Mouse (Mus musculus) liver, embryonic 14.5 days (tissue): ENCODE data around the gene Glb1l3. TPM values are rescaled to one million over a fixed set of nuclear protein-coding genes. Genes with fewer than 3 reads are reported as not detected.
"Not testable (repeated sequence)": the region's sequence is repeated elsewhere in the genome, so short reads cannot be mapped to it uniquely, and the experiment has no call there.

Experiments
- ATAC-seq: fragments of 200-750 bp; cut with Nextera tagmentation; 2 replicates; pipeline ENCODE4 v1.8.0; 2017; ENCODE audit warnings: moderate number of reproducible peaks, mild to moderate bottlenecking, moderate library complexity; ENCODE audit not compliant: insufficient read depth
- DNase-seq, 3 experiments: peaks; one replicate each; pipeline ENCODE4 v3.0.0-alpha.2; 2012 to 2013; ENCODE audit warnings: low read depth in 3 of 3, low spot score in 3 of 3
- H3K27ac ChIP-seq: fragments of 300-500 bp; sonication (generic); 2 replicates; pipeline ENCODE4 v1.5.1; 2014; ENCODE audit warnings: moderate library complexity, mild to moderate bottlenecking, control low read depth, inconsistent platforms
- H3K27me3 ChIP-seq: fragments of 300-500 bp; sonication (generic); 2 replicates; pipeline ENCODE4 v1.6.1; 2014; ENCODE audit warnings: mild to moderate bottlenecking, low read length, moderate library complexity; ENCODE audit not compliant: control insufficient read depth, insufficient read depth
- H3K36me3 ChIP-seq: fragments of 300-500 bp; sonication (generic); replicated peaks from 2 replicates; pipeline ENCODE4 v1.6.1; 2014; ENCODE audit warnings: low read depth; ENCODE audit not compliant: control insufficient read depth, insufficient read depth
- H3K4me1 ChIP-seq, 2 experiments: fragments of 200-500 bp in 1 of 2; fragments of 300-500 bp in 1 of 2; sonication (generic) in 1 of 2; replicated peaks; 2 replicates each; pipeline ENCODE4 v1.6.1; 2012 to 2014; ENCODE audit warnings: antibody characterized with exemption in 1 of 2, inconsistent platforms in 1 of 2, low read length in 1 of 2; ENCODE audit not compliant: control insufficient read depth in 2 of 2, insufficient read depth in 2 of 2
- H3K4me2 ChIP-seq: fragments of 300-500 bp; sonication (generic); 2 replicates; pipeline ENCODE4 v1.6.1; 2014; ENCODE audit warnings: low read depth, mild to moderate bottlenecking, control low read depth, moderate library complexity
- H3K4me3 ChIP-seq, 2 experiments: fragments of 200-500 bp in 1 of 2; fragments of 300-500 bp in 1 of 2; sonication (generic) in 1 of 2; 2 replicates each; pipeline ENCODE4 v1.5.1; 2012 to 2014; ENCODE audit warnings: low read depth in 2 of 2, low read length in 2 of 2, mild to moderate bottlenecking in 2 of 2, control low read depth in 1 of 2, inconsistent platforms in 1 of 2, moderate library complexity in 1 of 2; ENCODE audit not compliant: insufficient read depth in 1 of 2
- H3K9ac ChIP-seq: fragments of 300-500 bp; sonication (generic); replicated peaks from 2 replicates; pipeline ENCODE4 v1.6.1; 2014; ENCODE audit warnings: mild to moderate bottlenecking, control low read depth, moderate library complexity
- H3K9me3 ChIP-seq: fragments of 300-500 bp; sonication (generic); 2 replicates; pipeline ENCODE4 v1.6.1; 2016; ENCODE audit warnings: low read length, mixed read lengths; ENCODE audit not compliant: control insufficient read depth
- CTCF ChIP-seq: IDR thresholded peaks from 2 replicates; pipeline ENCODE4 v1.5.1; 2016; ENCODE audit warnings: antibody characterized with exemption, low read depth, control low read depth
- EP300 ChIP-seq: IDR thresholded peaks from 2 replicates; pipeline ENCODE4 v1.6.1; 2016; ENCODE audit warnings: antibody characterized with exemption, low read depth
- WGBS: fragments of 180-500 bp; shearing (Covaris S2); extraction: QIAGEN DNeasy Blood & Tissue Kit; methylation state at CpG from one replicate; pipeline ENCODE4 v1.1.7; 2014; ENCODE audit not compliant: insufficient replicate concordance; 5-methylcytosine and 5-hydroxymethylcytosine counted together
- polyA plus RNA-seq, 2 experiments: library from polyadenylated mRNA; depleted of rRNA in 1 of 2; stranded (reverse) in 1 of 2; unstranded in 1 of 2; fragments of >200 nt; fragmentation: Nextera tagmentation in 1 of 2; extraction: Ambion mirVana in 1 of 2; gene quantifications; 2 replicates each; pipeline versions ENCODE4 v1.2.1 to v1.2.3; 2012 to 2014

The Glb1l3 gene
- polyA plus RNA-seq (2012; rRNA removed), result not detected in 2 replicates
- polyA plus RNA-seq (2014; fragmentation: Nextera tagmentation; extraction: Ambion mirVana), result not detected in 2 replicates

DNA sequence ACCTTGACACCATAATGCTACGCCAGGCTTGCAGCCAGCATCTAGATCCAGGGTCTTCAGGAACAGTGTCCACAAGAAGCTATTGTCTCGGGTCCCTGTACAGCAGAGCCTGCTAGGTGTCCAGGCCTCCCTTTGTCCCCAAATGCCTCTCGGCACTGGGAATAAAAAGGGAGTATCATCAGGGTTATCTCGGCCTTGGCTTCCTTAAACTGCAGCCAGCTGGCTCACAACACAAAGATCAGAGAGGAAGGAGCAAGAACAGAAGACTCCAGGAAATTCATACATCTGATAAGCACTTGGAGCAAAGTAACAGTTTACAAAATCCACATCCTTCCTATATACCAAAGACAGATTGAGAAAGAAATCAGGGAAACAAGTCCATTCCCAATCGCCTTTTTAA, at the start of gene Glb1l3:
TSS of gene Glb1l3 (minus strand) at position 140 of the 400 bp plus-strand sequence.
- H3K4me1 ChIP-seq, result no peaks in the 10 kb centered on the region
- H3K4me2 ChIP-seq, result no peak within 1 kb of the TSS
- H3K4me3 ChIP-seq, result no peak within 1 kb of the TSS
- DNase-seq, result no peak
- 38% methylated on average over 5 of the region's 5 CpGs for WGBS
- no peak within 1 kb of the TSS for H3K9ac ChIP-seq
- H3K27ac ChIP-seq, result no peak within 1 kb of the TSS
- ATAC-seq, result no peak
- H3K27me3 ChIP-seq, result no peaks in the 10 kb centered on the region
- TF ChIP-seq CTCF (no peak), EP300 (no peak)
- no peaks in the 10 kb centered on the region for H3K36me3 ChIP-seq
- no peaks in the 10 kb centered on the region for H3K9me3 ChIP-seq

DNA sequence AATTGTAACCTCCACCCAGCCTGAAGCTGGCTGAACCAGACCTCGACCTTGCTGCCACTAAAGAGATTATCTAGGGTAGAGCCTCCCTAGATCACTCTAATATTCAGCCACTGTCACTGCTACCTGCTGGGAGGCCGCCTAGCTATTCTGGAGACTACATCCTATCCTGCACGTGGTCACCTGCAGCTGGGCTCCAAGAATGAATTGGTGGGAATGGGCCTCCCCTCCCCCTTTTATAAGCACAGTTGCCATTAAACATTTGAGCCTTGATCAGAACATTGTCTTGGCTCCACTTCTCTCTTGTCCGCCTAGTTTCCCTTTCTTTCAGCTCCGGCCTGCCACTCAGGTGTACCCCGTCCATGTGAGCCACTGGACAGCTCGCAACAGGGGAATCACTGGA, 9.2 kb upstream of the Glb1l3 start:
- not testable (repeated sequence) for H3K27ac ChIP-seq, H3K27me3 ChIP-seq, H3K4me3 ChIP-seq, H3K4me2 ChIP-seq, ATAC-seq, H3K9me3 ChIP-seq, DNase-seq, H3K36me3 ChIP-seq, H3K4me1 ChIP-seq, H3K9ac ChIP-seq
- WGBS, result 57% methylated on average over 7 of the region's 7 CpGs

DNA sequence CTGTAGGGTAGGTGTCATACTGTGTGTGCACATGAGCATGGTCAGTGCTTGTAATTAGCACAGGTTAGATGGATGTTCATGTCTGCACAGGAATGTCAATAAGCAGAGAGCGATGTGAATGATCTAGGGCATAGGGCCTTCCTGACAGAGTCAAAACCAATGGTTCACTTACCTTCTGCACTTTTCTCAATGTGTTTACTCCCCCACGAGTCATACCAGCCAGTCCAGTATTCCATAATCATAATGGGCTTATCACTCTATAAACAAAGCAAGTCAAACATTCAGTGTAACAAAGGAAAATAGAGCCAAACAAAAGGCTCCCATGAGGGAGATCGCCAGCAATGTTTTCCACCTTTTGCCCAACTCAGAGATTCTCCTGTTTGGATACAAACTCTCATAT, 29.6 kb downstream of the Glb1l3 start:
- TF ChIP-seq CTCF (no peak), EP300 (no peak)
- Histone ChIP-seq H3K4me2 (no peak overlapping the region), H3K9me3 (no peaks in the 10 kb centered on the region), H3K27me3 (no peaks in the 10 kb centered on the region), H3K27ac (no peak overlapping the region), H3K36me3 (no peaks in the 10 kb centered on the region), H3K9ac (no peak overlapping the region), H3K4me3 (no peak overlapping the region), H3K4me1 (no peaks in the 10 kb centered on the region)
- 50% methylated on average over 3 of the region's 3 CpGs for WGBS
- ATAC-seq, result no peak
- no peak for DNase-seq

DNA sequence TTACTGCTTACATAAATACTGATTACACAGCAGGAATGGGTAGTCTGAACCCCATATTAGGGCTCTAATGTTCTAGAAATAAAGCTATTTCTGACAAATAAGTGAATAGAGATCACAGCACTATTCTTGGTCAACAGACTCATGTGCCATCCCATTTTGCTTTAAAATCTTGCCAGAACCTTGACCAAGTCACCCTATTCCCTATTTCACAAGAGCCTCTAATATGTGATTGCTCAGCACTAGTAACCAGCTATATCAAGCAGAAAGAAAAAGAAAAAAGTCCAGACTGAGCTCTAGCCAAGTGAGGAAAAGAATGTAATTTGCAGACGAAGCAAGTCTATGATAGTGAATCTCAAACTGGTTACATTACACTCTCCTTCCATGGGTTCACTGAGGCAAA, 40.7 kb downstream of the Glb1l3 start:
- TF ChIP-seq CTCF, result no peak
- DNase-seq (no peak), ATAC-seq (no peak)
- no peak overlapping the region for H3K9ac ChIP-seq
- no peaks in the 10 kb centered on the region for H3K9me3 ChIP-seq
- 41% methylated on average over 1 of the region's 1 CpGs for WGBS
- H3K4me2 ChIP-seq, result no peak overlapping the region
- H3K4me1 ChIP-seq, result no peaks in the 10 kb centered on the region
- H3K36me3 ChIP-seq, result no peaks in the 10 kb centered on the region
- H3K4me3 ChIP-seq, result no peak overlapping the region
- no peak overlapping the region for H3K27ac ChIP-seq
- H3K27me3 ChIP-seq, result no peaks in the 10 kb centered on the region

DNA sequence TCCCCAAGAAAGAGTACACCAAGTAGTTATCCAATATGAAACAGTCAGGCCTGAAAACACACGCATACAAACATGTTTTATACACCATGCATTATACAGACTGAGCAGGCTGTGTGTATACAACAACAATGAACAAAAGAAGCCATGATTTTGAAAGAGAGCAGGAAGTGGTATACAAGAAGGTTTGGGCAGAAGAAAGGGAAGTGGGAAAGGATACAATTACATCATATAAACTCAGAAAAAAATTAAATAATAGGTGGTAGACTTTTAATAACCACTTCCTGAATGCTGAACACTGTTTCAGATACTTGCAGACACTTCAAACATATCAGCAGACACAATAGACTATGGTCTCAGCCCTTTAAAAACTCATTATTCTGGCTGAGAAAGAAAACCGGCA, 52.0 kb downstream of the Glb1l3 start:
- ATAC-seq (no peak), DNase-seq (no peak)
- 48% methylated on average over 2 of the region's 2 CpGs for WGBS

More for the DNA sequence above, 52.0 kb downstream of the Glb1l3 start:
- no peaks in the 10 kb centered on the region for H3K27me3 ChIP-seq
- H3K4me1 ChIP-seq, result no peaks in the 10 kb centered on the region
- H3K36me3 ChIP-seq, result no peaks in the 10 kb centered on the region
- TF ChIP-seq EP300 (no peak), CTCF (no peak)
- no peak overlapping the region for H3K27ac ChIP-seq
- H3K4me2 ChIP-seq, result no peak overlapping the region
- no peaks in the 10 kb centered on the region for H3K9me3 ChIP-seq
- H3K9ac ChIP-seq, result no peak overlapping the region
- no peak overlapping the region for H3K4me3 ChIP-seq
